Mouse (Mus musculus): ENCODE results near the gene Psmd7. TPM values are rescaled to one million over a fixed set of nuclear protein-coding genes. Genes with fewer than 3 reads are reported as not detected.
"Not testable (repeated sequence)": the region's sequence is repeated elsewhere in the genome, so short reads cannot be mapped to it uniquely, and the experiment has no call there.

Psmd7 gene
- polyA plus RNA-seq (2012; rRNA removed), result 19.6 and 30.2 TPM in 2 replicates

GRCm38 (mm10) chr8:107587995-107588780 is at the start of gene Psmd7:
Gene Psmd7 (minus strand): TSS chr8:107588464.
- peaks cover 20% of the 10 kb centered on the region for H3K36me3 ChIP-seq (ENCODE audit: control insufficient read depth, insufficient read depth, low read length)
- TF ChIP-seq CTCF (IDR thresholded peaks at IDR 0.05; ENCODE audit: extremely low read depth, insufficient read length, insufficient replicate concordance, low read depth, low read length) (0 out of 2 replicates have a peak, but pooled peaks have one; percentile 8), POLR2A (IDR thresholded peaks at IDR 0.05; ENCODE audit: low read depth, low read length) (peak; percentile 73)
- WGBS, result 2% methylated on average over 65 of the region's 65 CpGs
- peak within 1 kb of the TSS; percentile 95 for H3K4me3 ChIP-seq (ENCODE audit: low read depth, low read length)
- no peaks in the 10 kb centered on the region for H3K27me3 ChIP-seq (ENCODE audit: control insufficient read depth, insufficient read depth, low read length)
- H3K4me1 ChIP-seq (ENCODE audit: control insufficient read depth, insufficient read depth, insufficient read length, low read length), result no peaks in the 10 kb centered on the region
- H3K27ac ChIP-seq (ENCODE audit: insufficient read depth, low read depth, low read length), result peak within 1 kb of the TSS; percentile 62

DNA sequence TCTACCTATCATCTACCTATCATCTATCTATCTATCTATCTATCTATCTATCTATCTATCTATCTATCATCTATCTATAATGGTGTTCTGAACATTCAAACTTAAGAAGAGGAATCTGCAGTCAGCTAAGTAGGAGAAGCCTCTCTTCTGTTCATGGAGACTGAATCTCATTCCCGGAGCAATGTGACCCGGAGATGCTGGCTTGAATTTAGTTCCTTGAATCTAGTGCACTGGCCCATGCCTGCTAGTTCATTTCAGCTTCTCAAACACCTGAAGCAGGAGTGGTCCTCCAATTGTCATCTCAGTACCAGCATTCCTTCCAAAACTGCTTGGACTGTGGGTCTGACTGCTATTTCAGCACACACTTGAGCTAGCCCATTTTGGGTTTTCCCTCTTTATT is 45.5 kb upstream of the Psmd7 start:
- 88% methylated on average over 2 of the region's 2 CpGs for WGBS
- Histone ChIP-seq H3K4me1 (ENCODE audit: control insufficient read depth, insufficient read depth, insufficient read length, low read length) (no peaks in the 10 kb centered on the region), H3K27ac (ENCODE audit: insufficient read depth, low read depth, low read length) (no peak overlapping the region), H3K27me3 (ENCODE audit: control insufficient read depth, insufficient read depth, low read length) (0 out of 2 replicates have a peak, but pooled peaks cover 2% of the 10 kb centered on the region), H3K36me3 (ENCODE audit: control insufficient read depth, insufficient read depth, low read length) (no peaks in the 10 kb centered on the region), H3K4me3 (ENCODE audit: low read depth, low read length) (no peak overlapping the region)
- TF ChIP-seq CTCF (IDR thresholded peaks at IDR 0.05; ENCODE audit: extremely low read depth, insufficient read length, insufficient replicate concordance, low read depth, low read length), result no peak
- TF ChIP-seq POLR2A (IDR thresholded peaks at IDR 0.05; ENCODE audit: low read depth, low read length), result no peak

DNA sequence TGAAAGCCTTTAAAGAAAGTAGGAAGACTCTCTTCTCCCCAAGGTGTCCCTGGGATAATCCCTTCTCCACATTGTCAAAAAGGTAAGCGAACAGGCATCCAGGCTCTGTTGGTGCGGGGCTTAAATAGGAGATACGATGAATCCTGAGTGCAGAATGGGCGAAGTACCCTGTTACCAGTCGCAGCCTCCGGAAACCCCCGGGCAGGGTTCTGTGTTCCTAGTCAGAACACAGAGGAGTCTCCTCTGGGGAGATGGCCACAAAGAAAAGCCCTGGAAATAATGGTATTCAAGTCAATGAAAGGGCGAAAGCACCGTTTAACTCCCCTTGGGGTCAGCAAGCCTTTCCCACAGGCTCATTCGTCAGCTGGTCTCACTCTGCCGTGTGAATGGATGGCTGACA is 41.4 kb upstream of the Psmd7 start:
- Histone ChIP-seq H3K36me3 (ENCODE audit: control insufficient read depth, insufficient read depth, low read length) (no peaks in the 10 kb centered on the region), H3K4me3 (ENCODE audit: low read depth, low read length) (no peak overlapping the region), H3K4me1 (ENCODE audit: control insufficient read depth, insufficient read depth, insufficient read length, low read length) (no peaks in the 10 kb centered on the region), H3K27me3 (ENCODE audit: control insufficient read depth, insufficient read depth, low read length) (0 out of 2 replicates have a peak, but pooled peaks cover 2% of the 10 kb centered on the region), H3K27ac (ENCODE audit: insufficient read depth, low read depth, low read length) (no peak overlapping the region)
- 87% methylated on average over 11 of the region's 11 CpGs for WGBS
- TF ChIP-seq CTCF (IDR thresholded peaks at IDR 0.05; ENCODE audit: extremely low read depth, insufficient read length, insufficient replicate concordance, low read depth, low read length), result no peak
- TF ChIP-seq POLR2A (IDR thresholded peaks at IDR 0.05; ENCODE audit: low read depth, low read length), result no peak

GRCm38 (mm10) chr8:107628501-107629149 is 40.4 kb upstream of the Psmd7 start:
- H3K4me3 ChIP-seq (ENCODE audit: low read depth, low read length), result no peak overlapping the region
- TF ChIP-seq POLR2A (IDR thresholded peaks at IDR 0.05; ENCODE audit: low read depth, low read length), result no peak
- no peak for TF ChIP-seq CTCF (IDR thresholded peaks at IDR 0.05; ENCODE audit: extremely low read depth, insufficient read length, insufficient replicate concordance, low read depth, low read length)
- H3K27ac ChIP-seq (ENCODE audit: insufficient read depth, low read depth, low read length), result no peak overlapping the region
- WGBS, result 64% methylated on average over 8 of the region's 8 CpGs
- H3K36me3 ChIP-seq (ENCODE audit: control insufficient read depth, insufficient read depth, low read length), result no peaks in the 10 kb centered on the region
- no peaks in the 10 kb centered on the region for H3K4me1 ChIP-seq (ENCODE audit: control insufficient read depth, insufficient read depth, insufficient read length, low read length)
- H3K27me3 ChIP-seq (ENCODE audit: control insufficient read depth, insufficient read depth, low read length), result no peaks in the 10 kb centered on the region

- Histone ChIP-seq H3K36me3 (ENCODE audit: control insufficient read depth, insufficient read depth, low read length) (no peaks in the 10 kb centered on the region), H3K27ac (ENCODE audit: insufficient read depth, low read depth, low read length) (no peak overlapping the region), H3K4me3 (ENCODE audit: low read depth, low read length) (no peak overlapping the region), H3K27me3 (ENCODE audit: control insufficient read depth, insufficient read depth, low read length) (no peaks in the 10 kb centered on the region), H3K4me1 (ENCODE audit: control insufficient read depth, insufficient read depth, insufficient read length, low read length) (no peaks in the 10 kb centered on the region)
- 71% methylated on average over 9 of the region's 9 CpGs for WGBS
- TF ChIP-seq CTCF (IDR thresholded peaks at IDR 0.05; ENCODE audit: extremely low read depth, insufficient read length, insufficient replicate concordance, low read depth, low read length), result no peak
- TF ChIP-seq POLR2A (IDR thresholded peaks at IDR 0.05; ENCODE audit: low read depth, low read length), result no peak
Measured at GRCm38 (mm10) chr8:107627881-107628280, 39.6 kb upstream of the Psmd7 start.

GRCm38 (mm10) chr8:107624301-107624700 is 36.0 kb upstream of the Psmd7 start:
- not testable (repeated sequence) for H3K4me1 ChIP-seq (ENCODE audit: control insufficient read depth, insufficient read depth, insufficient read length, low read length); H3K27ac ChIP-seq (ENCODE audit: insufficient read depth, low read depth, low read length); H3K36me3 ChIP-seq (ENCODE audit: control insufficient read depth, insufficient read depth, low read length); H3K27me3 ChIP-seq (ENCODE audit: control insufficient read depth, insufficient read depth, low read length); H3K4me3 ChIP-seq (ENCODE audit: low read depth, low read length)

DNA sequence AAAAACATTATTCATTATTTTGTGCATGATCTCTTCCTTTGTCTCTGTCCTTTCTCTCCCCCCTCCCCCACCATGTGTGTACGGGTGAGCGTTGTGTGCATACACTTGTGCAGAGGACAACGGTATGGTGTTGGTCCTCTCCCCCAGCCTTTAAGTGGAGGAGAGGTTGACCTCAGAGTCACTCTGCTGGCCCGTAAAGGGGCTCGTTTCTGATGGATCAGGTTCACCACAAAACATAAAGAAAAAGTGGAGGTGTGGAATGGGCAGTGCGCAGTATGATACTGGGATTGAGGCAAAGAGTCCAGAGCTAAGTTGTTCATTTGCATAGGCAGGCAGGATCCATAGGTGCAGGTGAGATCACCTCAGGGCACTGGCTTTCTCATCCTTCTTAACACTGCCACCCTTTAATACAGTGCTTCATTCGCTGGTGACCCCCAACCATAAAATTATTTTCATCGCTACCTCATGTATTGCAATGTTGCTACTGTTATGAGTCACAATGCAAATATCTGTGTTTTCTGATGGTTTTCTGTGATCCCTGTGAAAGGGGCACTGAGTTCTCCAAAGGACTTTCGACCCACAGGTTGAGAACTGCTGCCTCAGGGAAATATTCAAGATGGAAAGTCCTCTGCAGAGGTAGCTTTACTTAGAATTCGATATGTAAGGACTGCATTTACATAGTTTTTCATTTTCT is 33.8 kb upstream of the Psmd7 start:
- Histone ChIP-seq H3K4me1 (ENCODE audit: control insufficient read depth, insufficient read depth, insufficient read length, low read length) (no peaks in the 10 kb centered on the region), H3K4me3 (ENCODE audit: low read depth, low read length) (no peak overlapping the region), H3K27ac (ENCODE audit: insufficient read depth, low read depth, low read length) (no peak overlapping the region), H3K27me3 (ENCODE audit: control insufficient read depth, insufficient read depth, low read length) (no peaks in the 10 kb centered on the region), H3K36me3 (ENCODE audit: control insufficient read depth, insufficient read depth, low read length) (no peaks in the 10 kb centered on the region)
- 82% methylated on average over 10 of the region's 10 CpGs for WGBS
- TF ChIP-seq POLR2A (IDR thresholded peaks at IDR 0.05; ENCODE audit: low read depth, low read length) (no peak), CTCF (IDR thresholded peaks at IDR 0.05; ENCODE audit: extremely low read depth, insufficient read length, insufficient replicate concordance, low read depth, low read length) (no peak)
